Mouse (Mus musculus): ENCODE measurements around the gene Grik3. TPM values are rescaled to one million over a fixed set of nuclear protein-coding genes. Genes with fewer than 3 reads are reported as not detected.

The Grik3 gene
- polyA plus RNA-seq, 1 experiment, result not detected

DNA sequence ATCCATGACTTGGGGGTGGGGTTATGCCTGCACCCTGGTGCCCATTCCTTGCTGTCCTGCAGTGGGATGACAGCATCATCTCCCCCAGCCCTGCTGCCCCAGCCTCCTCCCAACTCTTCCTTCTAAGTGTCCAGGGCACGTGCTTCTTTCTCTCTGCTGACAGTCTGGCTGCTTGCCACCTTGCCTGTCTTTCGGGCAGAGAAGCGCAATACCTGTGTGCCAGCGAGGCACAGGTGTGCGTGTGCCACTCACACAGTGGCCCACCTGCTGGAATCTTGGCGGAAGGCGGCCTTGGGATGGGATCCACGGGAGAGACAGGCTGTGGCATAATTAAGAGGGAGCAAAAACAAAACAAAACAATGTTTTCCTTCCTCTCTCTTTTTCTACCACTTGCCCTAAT is 6.4 kb upstream of the Grik3 start:
- TF ChIP-seq POLR2AphosphoS2 (IDR thresholded peaks at IDR 0.05; ENCODE audit: insufficient read length, low read depth) (no peak), CEBPB (IDR thresholded peaks at IDR 0.05; ENCODE audit: insufficient read depth, poor library complexity, severe bottlenecking) (no peak), TCF3 (IDR thresholded peaks at IDR 0.05; ENCODE audit: insufficient read length, low read depth) (no peak)
- H3K4me2 ChIP-seq (ENCODE audit: low read depth), result no peak overlapping the region
- no peaks in the 10 kb centered on the region for H3K36me3 ChIP-seq (ENCODE audit: control insufficient read depth, insufficient read depth)
- H3K4me3 ChIP-seq, result no peak overlapping the region
- H3K79me2 ChIP-seq (ENCODE audit: control insufficient read depth, insufficient read depth), result no peaks in the 10 kb centered on the region
- H3K27me3 ChIP-seq (ENCODE audit: control insufficient read depth, insufficient read depth, insufficient read length), result peaks cover 14% of the 10 kb centered on the region
- H3ac ChIP-seq (ENCODE audit: control insufficient read depth, insufficient read length), result no peak overlapping the region

- no peak for TF ChIP-seq CEBPB (IDR thresholded peaks at IDR 0.05; ENCODE audit: insufficient read depth, poor library complexity, severe bottlenecking)
- TF ChIP-seq E2F4 (IDR thresholded peaks at IDR 0.05; ENCODE audit: insufficient read depth), result no peak
- TF ChIP-seq MYOD1 (IDR thresholded peaks at IDR 0.05; ENCODE audit: control insufficient read depth in 1 of 3, insufficient read length in 2 of 3, low read depth in 2 of 3), result no peak
- TF ChIP-seq MYOG (IDR thresholded peaks at IDR 0.05; ENCODE audit: control insufficient read depth in 1 of 3, insufficient read depth in 1 of 3, insufficient read length in 2 of 3, low read depth in 2 of 3), result no peak
- TF ChIP-seq TCF12 (IDR thresholded peaks at IDR 0.05; ENCODE audit: insufficient read depth, poor library complexity, severe bottlenecking), result no peak
- TF ChIP-seq REST (IDR thresholded peaks at IDR 0.05; ENCODE audit: insufficient read depth, insufficient read length), result no peak
- no peak for TF ChIP-seq SRF (IDR thresholded peaks at IDR 0.05; ENCODE audit: control insufficient read depth, insufficient read length, low read depth)
- TF ChIP-seq MAX (IDR thresholded peaks at IDR 0.05; ENCODE audit: low read depth), result no peak
- no peak for TF ChIP-seq TCF3 (IDR thresholded peaks at IDR 0.05; ENCODE audit: insufficient read length, low read depth)
- no peak for TF ChIP-seq POLR2A (IDR thresholded peaks at IDR 0.05; ENCODE audit: insufficient read length, low read depth)
- no peak for TF ChIP-seq POLR2AphosphoS2 (IDR thresholded peaks at IDR 0.05; ENCODE audit: insufficient read length, low read depth)
- TF ChIP-seq USF1 (IDR thresholded peaks at IDR 0.05; ENCODE audit: low read depth), result no peak
- no peaks in the 10 kb centered on the region for H3K79me2 ChIP-seq (ENCODE audit: control insufficient read depth, insufficient read depth)
- H3K4me3 ChIP-seq, result no peak overlapping the region
- no peak overlapping the region for H3ac ChIP-seq (ENCODE audit: control insufficient read depth, insufficient read length)
- no peak overlapping the region for H3K4me2 ChIP-seq (ENCODE audit: low read depth)
- peaks cover 28% of the 10 kb centered on the region for H3K27me3 ChIP-seq (ENCODE audit: control insufficient read depth, insufficient read depth, insufficient read length)
- no peaks in the 10 kb centered on the region for H3K36me3 ChIP-seq (ENCODE audit: control insufficient read depth, insufficient read depth)
These were observed 4.9 kb upstream of the Grik3 start for GRCm38 (mm10) chr4:125485416-125486239.

DNA sequence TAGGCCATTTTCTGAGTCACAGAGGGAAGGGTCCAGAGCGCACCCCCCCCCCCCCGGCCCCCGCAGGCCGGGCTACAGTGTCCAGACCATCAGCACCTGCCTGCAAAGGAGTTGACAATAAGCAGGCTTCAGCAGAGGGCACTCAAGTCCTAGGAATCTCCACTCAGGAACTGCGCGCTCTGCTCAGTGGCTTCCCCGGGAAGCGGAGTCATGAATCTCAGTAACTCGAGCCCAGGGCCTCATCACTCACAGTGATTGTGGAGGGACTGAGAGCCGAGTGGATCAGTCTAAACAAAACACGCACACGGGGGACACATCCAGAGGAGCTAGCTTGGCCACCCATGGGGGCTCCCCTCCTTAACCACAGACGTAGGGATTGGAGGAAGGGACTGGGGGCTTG is 3.9 kb upstream of the Grik3 start:
- no peak overlapping the region for H3K4me3 ChIP-seq
- H3K79me2 ChIP-seq (ENCODE audit: control insufficient read depth, insufficient read depth), result no peaks in the 10 kb centered on the region
- no peak overlapping the region for H3K4me2 ChIP-seq (ENCODE audit: low read depth)
- H3ac ChIP-seq (ENCODE audit: control insufficient read depth, insufficient read length), result no peak overlapping the region
- no peaks in the 10 kb centered on the region for H3K36me3 ChIP-seq (ENCODE audit: control insufficient read depth, insufficient read depth)
- TF ChIP-seq POLR2A (IDR thresholded peaks at IDR 0.05; ENCODE audit: insufficient read length, low read depth), result no peak
- TF ChIP-seq MYOD1 (IDR thresholded peaks at IDR 0.05; ENCODE audit: control insufficient read depth in 1 of 3, insufficient read length in 2 of 3, low read depth in 2 of 3), result no peak
- no peak for TF ChIP-seq TCF3 (IDR thresholded peaks at IDR 0.05; ENCODE audit: insufficient read length, low read depth)
- TF ChIP-seq POLR2AphosphoS2 (IDR thresholded peaks at IDR 0.05; ENCODE audit: insufficient read length, low read depth), result no peak
- no peak for TF ChIP-seq CEBPB (IDR thresholded peaks at IDR 0.05; ENCODE audit: insufficient read depth, poor library complexity, severe bottlenecking)
- peaks cover 34% of the 10 kb centered on the region for H3K27me3 ChIP-seq (ENCODE audit: control insufficient read depth, insufficient read depth, insufficient read length)

GRCm38 (mm10) chr4:125487031-125487430 is 3.5 kb upstream of the Grik3 start:
- Histone ChIP-seq H3K4me2 (ENCODE audit: low read depth) (no peak overlapping the region), H3K36me3 (ENCODE audit: control insufficient read depth, insufficient read depth) (no peaks in the 10 kb centered on the region), H3K4me3 (no peak overlapping the region), H3K79me2 (ENCODE audit: control insufficient read depth, insufficient read depth) (no peaks in the 10 kb centered on the region), H3K27me3 (ENCODE audit: control insufficient read depth, insufficient read depth, insufficient read length) (peaks cover 37% of the 10 kb centered on the region), H3ac (ENCODE audit: control insufficient read depth, insufficient read length) (no peak overlapping the region)
- TF ChIP-seq POLR2A (IDR thresholded peaks at IDR 0.05; ENCODE audit: insufficient read length, low read depth), result no peak
- TF ChIP-seq USF1 (IDR thresholded peaks at IDR 0.05; ENCODE audit: low read depth), result no peak
- no peak for TF ChIP-seq POLR2AphosphoS2 (IDR thresholded peaks at IDR 0.05; ENCODE audit: insufficient read length, low read depth)
- no peak for TF ChIP-seq E2F4 (IDR thresholded peaks at IDR 0.05; ENCODE audit: insufficient read depth)
- no peak for TF ChIP-seq TCF3 (IDR thresholded peaks at IDR 0.05; ENCODE audit: insufficient read length, low read depth)
- TF ChIP-seq CEBPB (IDR thresholded peaks at IDR 0.05; ENCODE audit: insufficient read depth, poor library complexity, severe bottlenecking), result no peak
- no peak for TF ChIP-seq TCF12 (IDR thresholded peaks at IDR 0.05; ENCODE audit: insufficient read depth, poor library complexity, severe bottlenecking)
- no peak for TF ChIP-seq MYOG (IDR thresholded peaks at IDR 0.05; ENCODE audit: control insufficient read depth in 1 of 3, insufficient read depth in 1 of 3, insufficient read length in 2 of 3, low read depth in 2 of 3)
- TF ChIP-seq MYOD1 (IDR thresholded peaks at IDR 0.05; ENCODE audit: control insufficient read depth in 1 of 3, insufficient read length in 2 of 3, low read depth in 2 of 3), result no peak
- TF ChIP-seq SRF (IDR thresholded peaks at IDR 0.05; ENCODE audit: control insufficient read depth, insufficient read length, low read depth), result no peak
- TF ChIP-seq MAX (IDR thresholded peaks at IDR 0.05; ENCODE audit: low read depth), result no peak
- no peak for TF ChIP-seq REST (IDR thresholded peaks at IDR 0.05; ENCODE audit: insufficient read depth, insufficient read length)
